Mouse (Mus musculus): ENCODE measurements around the gene Fam174a. TPM values are rescaled to one million over a fixed set of nuclear protein-coding genes. Genes with fewer than 3 reads are reported as not detected.

The Fam174a gene
- 101 and 106 TPM in 2 replicates for polyA plus RNA-seq (2021; fragmentation: Nextera tagmentation)
- long read RNA-seq, experiment 1, transcript Fam174a-201 (3 exons, 2,112 nt) = major isoform, 537 of 540 reads
- long read RNA-seq, experiment 1, partial matches to known transcripts = 1 of 540 reads
- long read RNA-seq, experiment 1, other reads (novel, unspliced or antisense) = 0 of 540 reads
- long read RNA-seq, experiment 2, transcript Fam174a-201 (3 exons, 2,112 nt) = major isoform, 221 of 229 reads
- long read RNA-seq, experiment 2, partial matches to known transcripts = 8 of 229 reads
- long read RNA-seq, experiment 2, other reads (novel, unspliced or antisense) = 0 of 229 reads

GRCm38 (mm10) chr1:95313393-95314228 is at the start of gene Fam174a:
TSS of gene Fam174a (plus strand) at chr1:95313623.

